Mouse (Mus musculus): Measurements from ENCODE around the gene Arhgap22.

Gene Arhgap22

GRCm38 (mm10) chr14:33290038-33290437 lies 76.2 kb downstream of the Arhgap22 start:
- no peak for DNase-seq

GRCm38 (mm10) chr14:33294488-33294887 lies 80.7 kb downstream of the Arhgap22 start:
- no peak for DNase-seq

GRCm38 (mm10) chr14:33296698-33297341 lies 83.0 kb downstream of the Arhgap22 start:
- DNase-seq: peak; percentile 10

GRCm38 (mm10) chr14:33300591-33300990 lies 86.8 kb downstream of the Arhgap22 start:
- DNase-seq: no peak

- DNase-seq: peak; percentile 77 to 86
These were observed 89.6 kb downstream of the Arhgap22 start for GRCm38 (mm10) chr14:33303348-33303819.

- DNase-seq: no peak
These were observed 91.9 kb downstream of the Arhgap22 start for GRCm38 (mm10) chr14:33305645-33306281.

GRCm38 (mm10) chr14:33310719-33311118 lies 96.9 kb downstream of the Arhgap22 start:
- no peak for DNase-seq

- DNase-seq: no peak
These were observed 98.5 kb downstream of the Arhgap22 start for GRCm38 (mm10) chr14:33312309-33312708.

GRCm38 (mm10) chr14:33313624-33314023 lies 99.8 kb downstream of the Arhgap22 start:
- peak; percentile 64 to 76 for DNase-seq

- no peak for DNase-seq
These were observed 100.3 kb downstream of the Arhgap22 start for GRCm38 (mm10) chr14:33314160-33314559.

- no peak for DNase-seq
These were observed 101.3 kb downstream of the Arhgap22 start for GRCm38 (mm10) chr14:33315111-33315510.

GRCm38 (mm10) chr14:33315771-33316170 lies 101.9 kb downstream of the Arhgap22 start:
- DNase-seq: no peak

GRCm38 (mm10) chr14:33317946-33318345 lies 104.1 kb downstream of the Arhgap22 start:
- no peak for DNase-seq

- DNase-seq: peak; percentile 56 to 77
These were observed 106.0 kb downstream of the Arhgap22 start for GRCm38 (mm10) chr14:33319541-33320521.

GRCm38 (mm10) chr14:33320856-33321255 lies 107.0 kb downstream of the Arhgap22 start:
- no peak for DNase-seq

- peak; percentile 71 to 87 for DNase-seq
These were observed 108.8 kb downstream of the Arhgap22 start for GRCm38 (mm10) chr14:33322661-33323088.

GRCm38 (mm10) chr14:33324556-33324955 lies 110.7 kb downstream of the Arhgap22 start:
- no peak for DNase-seq

- DNase-seq: no peak
These were observed 114.5 kb downstream of the Arhgap22 start for GRCm38 (mm10) chr14:33328369-33328768.

- DNase-seq: no peak
These were observed 115.5 kb downstream of the Arhgap22 start for GRCm38 (mm10) chr14:33329297-33329805.

GRCm38 (mm10) chr14:33330986-33331385 lies 117.2 kb downstream of the Arhgap22 start:
- no peak for DNase-seq

GRCm38 (mm10) chr14:33331627-33332026 lies 117.8 kb downstream of the Arhgap22 start:
- DNase-seq: no peak

GRCm38 (mm10) chr14:33333833-33334232 lies 120.0 kb downstream of the Arhgap22 start:
- no peak for DNase-seq

GRCm38 (mm10) chr14:33334402-33334801 lies 120.6 kb downstream of the Arhgap22 start:
- no peak for DNase-seq
